Mouse (Mus musculus): Measurements from ENCODE around the gene Gria1.

Gene Gria1

DNA sequence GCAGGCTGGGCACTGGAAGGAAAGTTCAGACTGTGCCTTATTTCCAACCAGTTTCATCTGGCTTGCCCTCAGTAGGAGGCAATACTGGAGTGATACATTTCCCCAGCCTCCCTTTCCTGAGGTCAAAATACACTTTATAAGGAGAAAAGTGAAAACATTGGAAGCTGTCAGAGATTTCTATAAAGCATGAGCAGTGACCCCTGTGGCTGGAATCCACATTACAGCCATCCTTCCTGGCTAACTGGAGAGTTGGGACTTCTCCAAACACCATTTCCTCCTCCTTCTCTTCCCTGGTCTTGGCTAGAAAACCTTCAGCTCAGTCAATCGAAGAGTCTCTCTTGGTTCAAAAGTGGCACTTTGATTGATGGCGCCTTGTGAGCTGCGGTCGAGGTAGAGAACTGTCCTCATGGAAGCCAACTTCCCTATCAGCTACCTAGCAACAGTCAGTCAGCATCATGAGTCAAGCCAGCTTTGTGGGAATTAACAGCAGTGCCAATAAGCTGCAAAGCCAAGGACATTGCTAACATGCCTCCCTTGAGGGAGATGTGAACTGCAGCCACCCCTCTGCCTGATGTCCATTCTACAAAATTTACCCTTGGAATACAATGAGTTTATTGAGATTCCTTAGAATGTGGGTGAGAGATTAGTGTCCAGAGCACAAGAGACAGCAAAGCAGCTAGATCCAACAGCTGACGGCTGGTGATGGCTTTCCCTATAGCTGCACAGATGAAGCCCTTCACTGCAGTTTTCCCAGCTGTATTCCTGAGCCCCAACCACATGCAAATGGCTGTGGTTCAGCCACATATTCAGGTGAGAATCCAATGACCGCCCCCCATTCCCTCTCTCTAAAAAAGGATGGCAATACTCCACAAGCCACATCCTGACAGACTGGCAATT, 40.7 kb downstream of the Gria1 start:
- no peak for DNase-seq (ENCODE audit: extremely low spot score, low read depth, low spot score)

DNA sequence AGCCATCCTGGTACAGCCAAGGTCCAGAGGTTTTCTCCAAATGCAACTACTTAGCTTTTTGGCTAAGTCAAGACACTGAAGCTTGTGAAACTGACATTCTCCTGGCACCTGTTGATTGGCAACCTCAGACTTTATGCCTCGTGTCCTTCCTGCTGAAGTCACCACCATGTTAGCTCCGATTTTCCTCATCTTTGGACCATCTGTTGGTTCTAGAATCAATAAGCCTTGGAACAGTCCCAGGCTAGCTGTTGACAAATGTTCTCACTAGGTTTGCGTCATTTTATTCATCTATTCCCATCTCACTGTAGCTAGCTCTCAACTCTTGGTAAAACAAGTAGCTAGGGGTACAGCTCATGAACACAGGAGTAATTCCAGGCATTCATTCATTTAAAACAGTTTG, 51.3 kb downstream of the Gria1 start:
- DNase-seq (ENCODE audit: extremely low spot score, low read depth, low spot score) = no peak

GRCm38 (mm10) chr11:57070196-57070901, 59.2 kb downstream of the Gria1 start:
- no peak for DNase-seq (ENCODE audit: extremely low spot score, low read depth, low spot score)

DNA sequence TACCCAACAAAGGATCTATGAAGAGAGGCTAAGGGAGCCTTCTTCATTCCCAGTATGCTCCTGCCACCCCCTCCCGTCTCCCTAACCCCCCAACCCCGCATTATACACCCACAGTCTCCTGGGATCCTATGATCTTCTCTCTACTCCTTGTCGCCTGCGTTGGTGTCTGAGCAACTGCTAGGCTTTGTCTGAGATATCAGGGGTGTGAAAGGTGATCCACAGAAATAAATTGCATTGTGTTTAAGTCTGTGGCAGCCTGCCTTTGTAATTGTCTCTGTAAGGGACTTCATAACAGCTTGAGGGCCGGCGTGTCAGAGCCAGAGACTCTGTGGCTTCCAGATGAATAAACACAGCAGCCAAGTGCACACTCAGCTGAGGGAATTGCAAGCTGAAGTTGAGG, 61.0 kb downstream of the Gria1 start:
- DNase-seq (ENCODE audit: extremely low spot score, low read depth, low spot score) = no peak

- no peak for DNase-seq (ENCODE audit: extremely low spot score, low read depth, low spot score)
Measured at GRCm38 (mm10) chr11:57079423-57079822, 68.2 kb downstream of the Gria1 start.

- DNase-seq (ENCODE audit: extremely low spot score, low read depth, low spot score) = no peak
Measured at GRCm38 (mm10) chr11:57089527-57089926, 78.3 kb downstream of the Gria1 start.

DNA sequence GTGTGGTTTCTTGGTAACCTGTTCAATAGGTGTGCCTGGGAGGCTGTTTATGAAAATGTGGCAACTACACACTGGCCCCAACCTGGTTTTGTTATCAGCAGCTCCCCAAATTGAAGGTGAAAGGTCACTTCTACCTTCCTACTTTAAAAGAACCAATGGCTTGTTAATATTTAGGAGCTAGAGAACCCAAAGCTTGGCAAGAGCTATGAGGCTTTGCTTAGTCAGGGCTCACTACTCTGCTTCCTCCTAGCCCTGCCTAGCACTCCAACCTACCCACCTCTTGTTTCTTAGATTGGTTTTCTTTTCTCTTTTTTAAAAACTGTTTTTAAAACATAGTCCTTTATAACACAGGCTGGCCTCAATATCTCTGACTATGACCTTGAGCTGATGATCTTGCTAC, 79.5 kb downstream of the Gria1 start:
- DNase-seq (ENCODE audit: extremely low spot score, low read depth, low spot score) = no peak

- DNase-seq (ENCODE audit: extremely low spot score, low read depth, low spot score) = no peak
Measured at GRCm38 (mm10) chr11:57091276-57091914, 80.2 kb downstream of the Gria1 start.

DNA sequence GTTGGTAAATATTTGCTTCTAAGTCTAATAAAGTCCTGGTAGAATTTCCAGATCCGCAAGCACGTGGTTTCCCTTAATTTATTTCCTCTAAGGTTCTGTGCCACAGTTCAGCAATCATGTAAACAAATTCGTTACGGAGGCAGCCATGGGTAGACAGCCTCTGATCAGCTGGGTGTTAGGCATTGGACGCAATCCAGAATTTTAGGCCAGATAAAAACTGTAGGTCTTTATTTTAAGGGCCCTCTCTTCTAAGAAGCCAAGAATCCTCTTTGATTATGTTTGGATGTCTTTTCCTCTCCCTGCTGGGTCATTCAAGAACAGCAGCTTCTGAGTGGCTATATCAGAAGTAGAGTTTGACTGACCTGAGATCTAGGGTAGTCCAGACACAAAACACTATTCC, 89.3 kb downstream of the Gria1 start:
- DNase-seq (ENCODE audit: extremely low spot score, low read depth, low spot score) = no peak

- no peak for DNase-seq (ENCODE audit: extremely low spot score, low read depth, low spot score)
Measured at GRCm38 (mm10) chr11:57103751-57104254, 92.6 kb downstream of the Gria1 start.

DNA sequence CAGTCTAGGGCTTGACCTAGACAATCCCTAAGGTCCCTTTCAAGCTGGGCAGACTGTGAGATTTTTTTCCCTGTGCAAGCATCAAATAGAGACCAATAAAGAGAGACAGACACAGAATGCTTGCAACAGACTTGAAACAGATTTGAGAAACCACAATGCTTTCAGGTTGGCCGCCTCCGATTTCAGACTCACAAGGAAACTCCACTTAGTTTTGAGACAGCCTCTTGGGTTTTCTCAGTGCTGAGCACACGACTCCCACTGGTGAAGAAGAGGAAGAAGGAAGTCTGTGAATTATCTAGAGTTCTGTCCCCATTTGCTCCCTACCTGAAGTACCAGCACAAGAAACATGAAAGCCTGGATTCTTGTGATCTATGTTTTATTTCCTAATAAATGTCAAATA, 94.5 kb downstream of the Gria1 start:
- no peak for DNase-seq (ENCODE audit: extremely low spot score, low read depth, low spot score)

GRCm38 (mm10) chr11:57112386-57112785, 101.2 kb downstream of the Gria1 start:
- DNase-seq (ENCODE audit: extremely low spot score, low read depth, low spot score) = no peak

GRCm38 (mm10) chr11:57114410-57114809, 103.2 kb downstream of the Gria1 start:
- no peak for DNase-seq (ENCODE audit: extremely low spot score, low read depth, low spot score)

GRCm38 (mm10) chr11:57127066-57127465, 115.9 kb downstream of the Gria1 start:
- DNase-seq (ENCODE audit: extremely low spot score, low read depth, low spot score) = no peak

- DNase-seq (ENCODE audit: extremely low spot score, low read depth, low spot score) = no peak
Measured at GRCm38 (mm10) chr11:57140162-57140780, 129.1 kb downstream of the Gria1 start.

DNA sequence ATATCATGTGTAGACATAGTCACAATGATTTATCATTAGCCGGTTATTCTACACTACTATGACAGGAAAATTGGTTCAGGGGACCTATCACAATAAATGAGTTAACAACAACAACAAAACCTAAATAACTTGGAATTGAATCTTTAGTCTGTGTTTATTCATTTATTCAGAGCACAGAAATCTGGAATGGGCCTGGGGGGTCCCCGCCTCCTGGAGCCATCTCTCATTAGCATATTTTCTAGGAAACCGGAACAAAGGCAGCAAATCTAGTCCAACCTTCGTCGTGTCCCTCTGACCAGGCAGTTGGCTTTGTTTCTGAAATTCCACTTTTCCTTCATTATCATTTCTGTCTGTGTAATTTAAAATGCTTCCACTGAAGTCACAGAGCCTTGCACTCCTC, 132.5 kb downstream of the Gria1 start:
- DNase-seq (ENCODE audit: extremely low spot score, low read depth, low spot score) = no peak

DNA sequence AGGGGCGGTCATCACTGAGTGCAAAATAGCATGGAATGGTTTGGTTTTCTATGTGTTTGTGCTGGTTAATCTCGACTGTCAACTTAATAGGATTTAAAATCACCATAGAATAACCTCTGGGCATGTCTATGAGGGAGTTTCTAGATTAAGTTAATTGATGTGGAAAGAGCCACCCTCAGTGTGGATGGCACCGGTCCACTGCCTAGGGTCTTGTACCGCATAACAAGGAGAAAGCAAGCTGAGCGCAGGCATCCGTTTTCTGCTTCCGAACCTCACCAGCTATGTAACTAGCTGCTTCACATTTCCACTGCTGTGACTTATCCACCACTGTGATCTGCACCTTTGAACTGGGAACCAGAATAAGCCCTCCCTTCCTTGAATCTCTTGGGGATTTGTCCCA, 134.0 kb downstream of the Gria1 start:
- no peak for DNase-seq (ENCODE audit: extremely low spot score, low read depth, low spot score)

DNA sequence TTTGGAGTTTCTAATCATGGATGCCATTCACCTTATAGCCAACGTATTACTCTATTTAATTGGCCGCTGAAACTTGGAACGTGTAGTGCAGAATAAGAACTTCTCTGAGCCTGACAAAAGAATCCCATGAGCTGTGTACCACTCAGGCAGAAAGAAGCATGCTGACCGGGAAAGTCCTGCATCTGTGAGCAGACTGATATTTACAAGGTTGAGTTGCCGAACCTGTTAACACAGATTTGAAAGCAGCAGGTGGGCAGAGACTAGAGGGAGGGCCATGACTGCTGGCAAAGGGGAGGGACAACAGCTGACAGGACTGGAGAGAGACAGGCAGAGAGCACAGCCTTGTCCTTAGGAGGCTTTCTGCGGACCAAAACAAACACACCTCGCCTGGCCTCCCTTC, 134.5 kb downstream of the Gria1 start:
- no peak for DNase-seq (ENCODE audit: extremely low spot score, low read depth, low spot score)

GRCm38 (mm10) chr11:57151674-57152073, 140.5 kb downstream of the Gria1 start:
- no peak for DNase-seq (ENCODE audit: extremely low spot score, low read depth, low spot score)

DNA sequence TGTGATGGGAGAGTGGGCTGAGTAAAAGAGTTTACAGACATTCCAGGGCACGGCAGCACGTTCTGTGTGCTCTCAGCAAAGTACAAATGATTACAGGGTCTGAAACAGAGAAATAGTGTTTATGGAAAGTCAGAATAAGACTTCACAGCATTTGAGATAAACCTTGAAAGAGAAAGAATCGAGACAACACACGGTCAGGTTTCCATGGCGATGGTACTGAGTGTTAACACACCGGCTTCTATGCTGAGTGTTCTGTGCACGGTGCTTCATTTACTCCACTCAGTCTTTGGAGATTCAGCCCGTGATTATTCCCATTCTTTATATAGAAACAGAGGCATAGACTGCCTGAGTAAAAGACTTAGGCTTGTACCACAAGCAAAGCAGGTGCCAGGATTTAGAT, 143.8 kb downstream of the Gria1 start:
- no peak for DNase-seq (ENCODE audit: extremely low spot score, low read depth, low spot score)

- DNase-seq (ENCODE audit: extremely low spot score, low read depth, low spot score) = no peak
Measured at GRCm38 (mm10) chr11:57159412-57159811, 148.2 kb downstream of the Gria1 start.

All from hindlimb bud, embryonic 11.5 days (tissue).